Mouse (Mus musculus): ENCODE results near the gene Tas2r140. TPM values are rescaled to one million over a fixed set of nuclear protein-coding genes. Genes with fewer than 3 reads are reported as not detected.

Gene Tas2r140
- total RNA-seq (2021), result not detected
- long read RNA-seq, experiment 1, result 0 reads
- long read RNA-seq, experiment 2, result 0 reads

DNA sequence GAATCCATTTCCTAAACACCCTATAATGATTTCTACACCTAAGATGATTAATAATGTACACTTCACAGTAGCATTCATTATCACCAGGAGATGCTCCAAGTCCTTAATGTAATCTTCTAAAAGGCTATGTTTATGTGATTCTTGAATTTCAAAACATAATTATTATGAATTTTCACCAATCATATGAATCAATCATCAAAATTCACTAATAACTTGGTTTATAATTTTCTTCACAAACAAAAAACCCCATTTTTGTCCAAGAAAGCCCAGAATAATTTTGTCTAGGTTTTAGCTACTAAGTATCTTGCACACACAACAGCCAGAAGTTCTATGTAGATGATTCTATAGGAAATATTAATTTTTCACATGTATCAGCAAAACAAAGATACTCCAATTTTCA is at the start of gene Tas2r140:
Tas2r140 (minus strand) TSS at position 101 of the 400 bp plus-strand sequence.
- intact Hi-C loops (cut with DNase I), result no loop called here
- DNase-seq (ENCODE audit: low spot score in 2 of 2), result no peak

DNA sequence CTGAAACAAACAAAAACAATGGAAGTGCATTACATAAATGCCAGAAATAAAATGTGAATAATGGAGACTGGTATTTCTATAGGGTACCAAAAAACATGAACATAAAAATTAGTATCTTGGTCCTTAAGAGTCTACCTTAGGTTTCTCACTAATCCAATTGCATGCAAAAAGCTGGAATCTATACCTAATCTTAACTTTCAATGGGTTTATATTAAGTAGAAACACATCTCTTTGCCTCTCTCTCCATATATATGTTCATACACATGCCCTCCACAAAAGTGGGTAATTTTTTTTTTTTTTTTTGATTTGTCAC is 48.9 kb upstream of the Tas2r140 start, which contains the start of gene Smim10l1:
Smim10l1 (plus strand) TSS at position 301 of the 313 bp plus-strand sequence.
- no peak for DNase-seq (ENCODE audit: low spot score in 2 of 2)
- intact Hi-C loops (cut with DNase I), result no loop called here

DNA sequence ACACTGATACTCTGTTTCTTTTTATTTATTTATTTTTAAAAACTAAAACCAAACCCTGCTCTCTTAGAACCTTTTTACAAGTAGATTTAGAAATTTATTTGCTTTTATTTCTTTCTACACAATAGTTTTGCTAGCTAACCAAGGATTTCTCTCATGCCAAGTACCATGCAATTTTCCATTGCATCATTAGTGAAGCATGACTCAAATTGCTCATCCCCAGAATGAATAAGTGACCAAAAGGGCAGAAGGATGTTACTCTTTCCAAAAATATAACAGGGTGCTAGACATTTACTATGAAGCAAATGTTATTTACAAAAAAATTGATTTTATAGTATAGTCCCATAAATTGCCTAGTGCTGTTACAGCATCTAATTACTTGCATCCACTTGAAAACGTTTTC is 46.8 kb upstream of the Tas2r140 start:
- intact Hi-C loops (cut with DNase I), result no loop called here
- no peak for DNase-seq (ENCODE audit: low spot score in 2 of 2)

DNA sequence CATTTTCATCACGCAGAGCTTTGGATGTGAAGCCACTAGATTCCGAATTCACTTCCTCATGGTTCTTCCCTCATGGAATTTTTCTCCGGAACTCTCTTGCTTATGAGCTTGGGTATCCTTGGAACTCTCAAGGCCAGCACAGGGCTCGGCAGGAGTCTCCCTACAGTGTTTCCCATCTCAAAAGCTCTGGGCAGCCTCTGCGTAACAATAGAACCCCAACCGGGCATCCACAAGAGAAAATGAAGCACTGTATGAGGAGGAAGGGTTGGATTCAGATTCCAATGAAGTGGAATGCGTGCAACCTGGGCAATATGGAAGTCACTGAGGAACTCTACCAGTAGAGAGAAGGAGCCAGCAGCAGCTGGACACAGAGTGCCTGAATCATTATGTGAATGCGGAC is 36.6 kb upstream of the Tas2r140 start:
- DNase-seq (ENCODE audit: low spot score in 2 of 2), result no peak
- intact Hi-C loops (cut with DNase I), result no loop called here

DNA sequence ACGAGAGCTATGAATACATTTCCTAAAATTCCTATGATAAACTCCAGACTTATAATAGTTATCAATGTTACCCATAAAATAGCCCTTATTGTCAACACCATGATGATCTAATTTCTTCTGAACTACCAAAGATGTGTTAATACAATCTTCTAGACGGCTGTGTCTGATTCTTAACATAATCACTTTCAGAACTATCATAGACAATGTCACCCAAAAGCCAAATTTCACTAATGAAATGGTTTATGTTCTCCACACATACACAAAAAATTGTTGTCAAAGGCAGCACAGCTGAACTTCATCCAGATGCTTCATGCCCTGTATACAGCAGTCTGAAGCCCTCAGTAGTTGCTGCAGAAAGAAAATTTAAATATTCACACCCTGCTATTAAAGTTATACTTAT is 18.6 kb downstream of the Tas2r140 start, which contains the start of gene Tas2r103:
Tas2r103 (minus strand) TSS at position 101 of the 400 bp plus-strand sequence.
- intact Hi-C loops (cut with DNase I), result no loop called here
- no peak for DNase-seq (ENCODE audit: low spot score in 2 of 2)

Other genes starting within 250 kb of the Tas2r140 start
- gene Tas2r123, start 208.7 kb downstream of the Tas2r140 start, total RNA-seq (2021), result not detected
- not detected for gene Tas2r116, start 200.4 kb downstream of the Tas2r140 start, total RNA-seq (2021)
- not detected for gene Tas2r110, start 187.8 kb downstream of the Tas2r140 start, total RNA-seq (2021)
- not detected for gene Tas2r113, start 162.8 kb downstream of the Tas2r140 start, total RNA-seq (2021)
- gene Tas2r125, start 146.2 kb downstream of the Tas2r140 start, total RNA-seq (2021), result not detected
- gene Tas2r129, start 104.7 kb downstream of the Tas2r140 start, total RNA-seq (2021), result not detected
- not detected for gene Tas2r131, start 97.9 kb downstream of the Tas2r140 start, total RNA-seq (2021)
- gene Tas2r109, start 74.9 kb downstream of the Tas2r140 start, total RNA-seq (2021), result not detected
- gene Tas2r103, start 18.7 kb downstream of the Tas2r140 start, total RNA-seq (2021), result not detected
- 10 to 100 TPM; 78.7 to 84.7 TPM for gene Smim10l1, start 49.1 kb upstream of the Tas2r140 start, total RNA-seq (2021)
- not detected for gene 5530400C23Rik, start 236.4 kb upstream of the Tas2r140 start, total RNA-seq (2021)